Mouse (Mus musculus) kidney, adult 2 months (tissue): ENCODE measurements around the gene Krt16. TPM values are rescaled to one million over a fixed set of nuclear protein-coding genes. Genes with fewer than 3 reads are reported as not detected.

Source experiments
- DNase-seq: peaks from one replicate; pipeline ENCODE4 v3.0.0; 2021
- H3K27ac ChIP-seq: fragments of 200-500 bp; 2 replicates; pipeline ENCODE4 v1.5.1; 2012; ENCODE audit warnings: low read depth, low read length, control low read depth, inconsistent platforms; ENCODE audit not compliant: insufficient read depth
- H3K27me3 ChIP-seq: fragments of 200-500 bp; replicated peaks from 2 replicates; pipeline ENCODE4 v1.6.1; 2012; ENCODE audit warnings: mild to moderate bottlenecking, moderate library complexity, low read length, inconsistent platforms; ENCODE audit not compliant: control insufficient read depth, insufficient read depth
- H3K36me3 ChIP-seq: fragments of 200-500 bp; 2 replicates; pipeline ENCODE4 v1.6.1; 2012; ENCODE audit warnings: mild to moderate bottlenecking, moderate library complexity, low read length, inconsistent platforms; ENCODE audit not compliant: control insufficient read depth, insufficient read depth
- H3K4me1 ChIP-seq: fragments of 200-500 bp; 2 replicates; pipeline ENCODE4 v1.6.1; 2011; ENCODE audit warnings: low read length; ENCODE audit not compliant: control insufficient read depth, insufficient read depth
- H3K4me3 ChIP-seq: fragments of 200-500 bp; 2 replicates; pipeline ENCODE4 v1.5.1; 2011; ENCODE audit warnings: mild to moderate bottlenecking, low read depth, low read length, control low read depth; ENCODE audit not compliant: insufficient read depth
- CTCF ChIP-seq: fragments of 200-500 bp; conservative IDR thresholded peaks from 2 replicates; pipeline ENCODE4 v1.5.1; 2011; ENCODE audit warnings: low read depth, mild to moderate bottlenecking, control low read depth, low read length, moderate library complexity, mixed read lengths; ENCODE audit not compliant: insufficient read depth, insufficient read length
- POLR2A ChIP-seq: fragments of 200-500 bp; IDR thresholded peaks from one replicate; pipeline ENCODE4 v1.6.1; 2011; ENCODE audit warnings: low read depth, low read length, control low read depth
- WGBS: fragments of 180-500 bp; shearing (Covaris S2); methylation state at CpG from one replicate; pipeline ENCODE4 v1.1.7; 2018; 5-methylcytosine and 5-hydroxymethylcytosine counted together
- polyA plus RNA-seq: library from polyadenylated mRNA; depleted of rRNA; stranded (reverse); fragments of >200 nt; gene quantifications from 2 replicates; pipeline ENCODE4 v1.2.3, GENCODE M21; 2012

Krt16 gene
- polyA plus RNA-seq, 1 experiment: not detected

GRCm38 (mm10) chr11:100282549-100282948 is 33.8 kb upstream of the Krt16 start:
- no peaks in the 10 kb centered on the region for H3K36me3 ChIP-seq
- 23% methylated on average over 10 of the region's 10 CpGs for WGBS
- H3K4me3 ChIP-seq: no peak overlapping the region
- no peak overlapping the region for H3K27ac ChIP-seq
- TF ChIP-seq CTCF: peak; percentile 87
- no peak for TF ChIP-seq POLR2A
- no peaks in the 10 kb centered on the region for H3K4me1 ChIP-seq
- peak; percentile 69 for DNase-seq
- no peaks in the 10 kb centered on the region for H3K27me3 ChIP-seq

- 21% methylated on average over 11 of the region's 11 CpGs for WGBS
- Histone ChIP-seq H3K4me1 (no peaks in the 10 kb centered on the region), H3K4me3 (no peak overlapping the region), H3K27ac (no peak overlapping the region), H3K27me3 (no peaks in the 10 kb centered on the region), H3K36me3 (no peaks in the 10 kb centered on the region)
- peak; percentile 73 for TF ChIP-seq CTCF
- TF ChIP-seq POLR2A: no peak
- peak; percentile 78 for DNase-seq
These were observed 33.2 kb upstream of the Krt16 start for GRCm38 (mm10) chr11:100281596-100282544.

- TF ChIP-seq POLR2A: no peak
- no peak for TF ChIP-seq CTCF
- Histone ChIP-seq H3K36me3 (no peaks in the 10 kb centered on the region), H3K27me3 (no peaks in the 10 kb centered on the region), H3K4me1 (no peaks in the 10 kb centered on the region), H3K4me3 (no peak overlapping the region), H3K27ac (no peak overlapping the region)
- WGBS: 34% methylated on average over 5 of the region's 5 CpGs
- no peak for DNase-seq
These were observed 30.1 kb upstream of the Krt16 start for GRCm38 (mm10) chr11:100278759-100279158.

- no peak for DNase-seq
- 72% methylated on average over 15 of the region's 15 CpGs for WGBS
- Histone ChIP-seq H3K4me1 (no peaks in the 10 kb centered on the region), H3K36me3 (no peaks in the 10 kb centered on the region), H3K4me3 (no peak overlapping the region), H3K27ac (no peak overlapping the region), H3K27me3 (no peaks in the 10 kb centered on the region)
- TF ChIP-seq POLR2A: no peak
- no peak for TF ChIP-seq CTCF
These were observed 29.2 kb upstream of the Krt16 start for GRCm38 (mm10) chr11:100277726-100278480.

- Histone ChIP-seq H3K4me1 (no peaks in the 10 kb centered on the region), H3K27ac (no peak overlapping the region), H3K27me3 (no peaks in the 10 kb centered on the region), H3K4me3 (no peak overlapping the region), H3K36me3 (no peaks in the 10 kb centered on the region)
- 54% methylated on average over 5 of the region's 5 CpGs for WGBS
- TF ChIP-seq POLR2A (no peak), CTCF (no peak)
- DNase-seq: no peak
These were observed 26.8 kb upstream of the Krt16 start for GRCm38 (mm10) chr11:100275466-100275865.

GRCm38 (mm10) chr11:100274719-100275118 is 26.0 kb upstream of the Krt16 start:
- TF ChIP-seq POLR2A (no peak), CTCF (no peak)
- WGBS: 69% methylated on average over 7 of the region's 7 CpGs
- Histone ChIP-seq H3K36me3 (no peaks in the 10 kb centered on the region), H3K27ac (no peak overlapping the region), H3K27me3 (no peaks in the 10 kb centered on the region), H3K4me3 (no peak overlapping the region), H3K4me1 (no peaks in the 10 kb centered on the region)
- DNase-seq: no peak

- Histone ChIP-seq H3K4me1 (no peaks in the 10 kb centered on the region), H3K36me3 (no peaks in the 10 kb centered on the region), H3K27ac (no peak overlapping the region), H3K27me3 (no peaks in the 10 kb centered on the region), H3K4me3 (no peak overlapping the region)
- no peak for TF ChIP-seq CTCF
- no peak for TF ChIP-seq POLR2A
- 95% methylated on average over 1 of the region's 1 CpGs for WGBS
- DNase-seq: no peak
These were observed 23.2 kb upstream of the Krt16 start for GRCm38 (mm10) chr11:100271878-100272277.
